Mouse (Mus musculus): ENCODE measurements around the gene C2cd5.
"Not testable (repeated sequence)": the region's sequence is repeated elsewhere in the genome, so short reads cannot be mapped to it uniquely, and the experiment has no call there.

The C2cd5 gene

GRCm38 (mm10) chr6:143020647-143021046, 79.3 kb downstream of the C2cd5 start:
- peak; percentile 39 for DNase-seq (ENCODE audit: low read depth, low spot score)

GRCm38 (mm10) chr6:143020146-143020545, 79.8 kb downstream of the C2cd5 start:
- no peak for DNase-seq (ENCODE audit: low read depth, low spot score)

GRCm38 (mm10) chr6:143012513-143013215, 87.3 kb downstream of the C2cd5 start:
- no peak for DNase-seq (ENCODE audit: low read depth, low spot score)

- DNase-seq (ENCODE audit: low read depth, low spot score), result no peak
These were observed 91.1 kb downstream of the C2cd5 start for GRCm38 (mm10) chr6:143008865-143009264.

- not testable (repeated sequence) for DNase-seq (ENCODE audit: low read depth, low spot score)
These were observed 94.7 kb downstream of the C2cd5 start for GRCm38 (mm10) chr6:143005209-143005608.

- no peak for DNase-seq (ENCODE audit: low read depth, low spot score)
These were observed 95.1 kb downstream of the C2cd5 start for GRCm38 (mm10) chr6:143004801-143005200.

- DNase-seq (ENCODE audit: low read depth, low spot score), result no peak
These were observed 101.5 kb downstream of the C2cd5 start for GRCm38 (mm10) chr6:142998221-142998999.

- no peak for DNase-seq (ENCODE audit: low read depth, low spot score)
These were observed 103.1 kb downstream of the C2cd5 start for GRCm38 (mm10) chr6:142996887-142997286.

GRCm38 (mm10) chr6:142995567-142995966, 104.4 kb downstream of the C2cd5 start:
- DNase-seq (ENCODE audit: low read depth, low spot score), result no peak

GRCm38 (mm10) chr6:142994821-142995220, 105.1 kb downstream of the C2cd5 start:
- no peak for DNase-seq (ENCODE audit: low read depth, low spot score)

- DNase-seq (ENCODE audit: low read depth, low spot score), result peak; percentile 35
These were observed 105.9 kb downstream of the C2cd5 start for GRCm38 (mm10) chr6:142993705-142994698.

- DNase-seq (ENCODE audit: low read depth, low spot score), result no peak
These were observed 107.0 kb downstream of the C2cd5 start for GRCm38 (mm10) chr6:142992971-142993370.

- no peak for DNase-seq (ENCODE audit: low read depth, low spot score)
These were observed 107.8 kb downstream of the C2cd5 start for GRCm38 (mm10) chr6:142992099-142992498.

GRCm38 (mm10) chr6:142991391-142992059, 108.4 kb downstream of the C2cd5 start:
- no peak for DNase-seq (ENCODE audit: low read depth, low spot score)

- no peak for DNase-seq (ENCODE audit: low read depth, low spot score)
These were observed 109.4 kb downstream of the C2cd5 start for GRCm38 (mm10) chr6:142990516-142990915.

- DNase-seq (ENCODE audit: low read depth, low spot score), result no peak
These were observed 110.4 kb downstream of the C2cd5 start for GRCm38 (mm10) chr6:142989495-142989894.

- peak; percentile 73 for DNase-seq (ENCODE audit: low read depth, low spot score)
These were observed 111.2 kb downstream of the C2cd5 start for GRCm38 (mm10) chr6:142988753-142989152.

GRCm38 (mm10) chr6:142988231-142988630, 111.7 kb downstream of the C2cd5 start:
- DNase-seq (ENCODE audit: low read depth, low spot score), result no peak

- no peak for DNase-seq (ENCODE audit: low read depth, low spot score)
These were observed 112.3 kb downstream of the C2cd5 start for GRCm38 (mm10) chr6:142987616-142988015.

- DNase-seq (ENCODE audit: low read depth, low spot score), result not testable (repeated sequence)
These were observed 113.2 kb downstream of the C2cd5 start for GRCm38 (mm10) chr6:142986706-142987105.

Data from mesoderm, embryonic 11.5 days (tissue).